Mouse (Mus musculus) fibroblast of lung, adult 2 months (primary cell): ENCODE measurements at regions not wholly inside any gene's neighbourhood (a gene's known extent, or its start where the extent isn't known, plus 50 kb on each side); places are given as distances from the start of the nearest gene placed in this dataset.
"Not testable (repeated sequence)": the region's sequence is repeated elsewhere in the genome, so short reads cannot be mapped to it uniquely, and the experiment has no call there.

Experiments
- DNase-seq: peaks from one replicate; pipeline ENCODE4 v3.0.0-alpha.2; 2011; ENCODE audit warnings: low read depth

- no peak for DNase-seq
Observed at GRCm38 (mm10) chr1:136680173-136680572, 55.5 kb downstream of the Zfp281 start.

- DNase-seq = not testable (repeated sequence)
Observed at GRCm38 (mm10) chr1:136682311-136682710, 57.6 kb downstream of the Zfp281 start.

GRCm38 (mm10) chr1:136683061-136683531, 58.4 kb downstream of the Zfp281 start:
- peak; percentile 96 for DNase-seq

GRCm38 (mm10) chr1:136683561-136684131, 58.9 kb downstream of the Zfp281 start:
- peak; percentile 88 for DNase-seq

- no peak for DNase-seq
Observed at GRCm38 (mm10) chr1:136684481-136684880, 59.8 kb downstream of the Zfp281 start.

- DNase-seq = peak; percentile 95
Observed at GRCm38 (mm10) chr1:136685191-136686060, 60.7 kb downstream of the Zfp281 start.

- no peak for DNase-seq
Observed at GRCm38 (mm10) chr1:136686467-136686866, 61.8 kb downstream of the Zfp281 start.

GRCm38 (mm10) chr1:136690068-136690467, 65.4 kb downstream of the Zfp281 start:
- DNase-seq = no peak

GRCm38 (mm10) chr1:136693421-136693820, 68.7 kb downstream of the Zfp281 start:
- no peak for DNase-seq

GRCm38 (mm10) chr1:136694983-136695382, 70.3 kb downstream of the Zfp281 start:
- no peak for DNase-seq

GRCm38 (mm10) chr1:136696077-136696641, 71.5 kb downstream of the Zfp281 start:
- no peak for DNase-seq

- DNase-seq = peak; percentile 69
Observed at GRCm38 (mm10) chr1:136698454-136699152, 73.9 kb downstream of the Zfp281 start.

- no peak for DNase-seq
Observed at GRCm38 (mm10) chr1:136699153-136699524, 74.4 kb downstream of the Zfp281 start.

GRCm38 (mm10) chr1:136699571-136699970, 74.9 kb downstream of the Zfp281 start:
- no peak for DNase-seq

GRCm38 (mm10) chr1:136704139-136704538, 79.4 kb downstream of the Zfp281 start:
- peak; percentile 53 for DNase-seq

- no peak for DNase-seq
Observed at GRCm38 (mm10) chr1:136706509-136706908, 81.8 kb downstream of the Zfp281 start.

GRCm38 (mm10) chr1:136707394-136707793, 82.7 kb downstream of the Zfp281 start:
- no peak for DNase-seq

GRCm38 (mm10) chr1:136707866-136708265, 83.2 kb downstream of the Zfp281 start:
- no peak for DNase-seq

- DNase-seq = no peak
Observed at GRCm38 (mm10) chr1:136710196-136710595, 85.5 kb downstream of the Zfp281 start.

GRCm38 (mm10) chr1:136711243-136711642, 86.5 kb downstream of the Zfp281 start:
- DNase-seq = no peak

GRCm38 (mm10) chr1:136714077-136714476, 89.4 kb downstream of the Zfp281 start:
- no peak for DNase-seq

- DNase-seq = no peak
Observed at GRCm38 (mm10) chr1:136714987-136715386, 90.3 kb downstream of the Zfp281 start.
